In genomic region chr4:154358370-154358769, GRCm38 (mm10) we compare ENCODE assay signal across 21 mouse cellular contexts. TPM values are rescaled to one million over a fixed set of nuclear protein-coding genes. Genes with fewer than 3 reads are reported as not detected.
A peak's percentile ranks its signal among the peaks of the same experiment; 100 is the strongest.
DNase-seq lines count a peak whose midpoint lies in the region; ATAC-seq and TF ChIP-seq lines count a peak whose summit lies in the region.
"Had no signal": no experiment of that assay in that cellular context is flagged by ENCODE, and none has a peak within 500 bp of the region (broad histone marks: within the 10 kb centered on the region; RNA-seq: fewer than 3 reads in every experiment).

No protein-coding gene starts in this region.

- H3K9ac ChIP-seq in heart, embryonic 11.5 days (ENCODE audit: low read depth, low read length) = peak overlapping the region; percentile 6; the same call in 1 of the 2 replicates
- H3K9ac ChIP-seq in lung, embryonic 16.5 days (ENCODE audit: low read length) = no peak overlapping the region
- H3K9ac ChIP-seq in heart, embryonic 15.5 days = no peak overlapping the region
- H3K9ac ChIP-seq: embryonic facial prominence, embryonic 15.5 days; forebrain, embryonic 12.5 days; limb, embryonic 13.5 days; liver, embryonic 15.5 days had no signal

- no peak for TF ChIP-seq POLR2A in small intestine, adult 2 months (IDR thresholded peaks at IDR 0.05; ENCODE audit: low read depth, low read length)

- H3K27ac ChIP-seq in heart, embryonic 11.5 days (ENCODE audit: low read depth, low read length) = peak overlapping the region; percentile 62
- H3K27ac ChIP-seq in lung, embryonic 16.5 days (ENCODE audit: low read length) = peak overlapping the region; percentile 93
- peak overlapping the region; percentile 81 for H3K27ac ChIP-seq in heart, embryonic 15.5 days
- H3K27ac ChIP-seq in small intestine, adult 2 months (ENCODE audit: insufficient read depth, low read depth, low read length) = peak overlapping the region; percentile 85
- H3K27ac ChIP-seq: embryonic facial prominence, embryonic 15.5 days; forebrain, embryonic 12.5 days; left cerebral cortex, adult 2 months; limb, embryonic 13.5 days; liver, embryonic 15.5 days had no signal

- no peak for DNase-seq in heart, postnatal 14 days
- DNase-seq in lung, postnatal 36 days = no peak
- no peak for DNase-seq in embryo, embryonic 11 days
- no peak for DNase-seq in embryo, embryonic 10 days (ENCODE audit: low spot score)
- DNase-seq: adrenal gland, adult 2 months; cerebellum, adult 11-12 months; thymus, adult 2 months had no signal

- ATAC-seq in heart, embryonic 11.5 days (replicated peaks; ENCODE audit: insufficient number of reproducible peaks, low FRiP score, low TSS enrichment) = no peak
- ATAC-seq in lung, embryonic 16.5 days (ENCODE audit: low read depth) = no peak
- ATAC-seq in heart, embryonic 15.5 days (replicated peaks; ENCODE audit: insufficient number of reproducible peaks, insufficient read depth, low FRiP score, low read depth) = peak; percentile 38; the same call in 1 of the 2 replicates

- TF ChIP-seq CTCF in small intestine, adult 2 months (IDR thresholded peaks at IDR 0.05; ENCODE audit: extremely low read depth, insufficient read length, insufficient replicate concordance, low read depth, low read length) = no peak

- H3K9me3 ChIP-seq in heart, embryonic 11.5 days (replicated peaks; ENCODE audit: control insufficient read depth, low read length) = no peaks in the 10 kb centered on the region
- 0 out of 2 replicates have a peak, but pooled peaks cover 2% of the 10 kb centered on the region for H3K9me3 ChIP-seq in lung, embryonic 16.5 days (ENCODE audit: control insufficient read depth, low read length)
- H3K9me3 ChIP-seq in heart, embryonic 15.5 days (replicated peaks) = no peaks in the 10 kb centered on the region
- H3K9me3 ChIP-seq: embryonic facial prominence, embryonic 15.5 days; forebrain, embryonic 12.5 days; limb, embryonic 13.5 days; liver, embryonic 15.5 days had no signal

- H3K4me1 ChIP-seq in heart, embryonic 11.5 days (ENCODE audit: control insufficient read depth, insufficient read depth, low read length) = peaks cover 17% of the 10 kb centered on the region
- peaks cover 16% of the 10 kb centered on the region for H3K4me1 ChIP-seq in lung, embryonic 16.5 days (replicated peaks; ENCODE audit: control insufficient read depth, insufficient read depth, low read length)
- peaks cover 32% of the 10 kb centered on the region for H3K4me1 ChIP-seq in heart, embryonic 15.5 days (replicated peaks)
- H3K4me1 ChIP-seq in small intestine, adult 2 months (ENCODE audit: control insufficient read depth, insufficient read depth, insufficient read length, low read length) = peaks cover 19% of the 10 kb centered on the region; the same call in 1 of the 2 replicates
- H3K4me1 ChIP-seq: liver, embryonic 15.5 days had no signal

- H3K4me2 ChIP-seq in heart, embryonic 11.5 days = no peak overlapping the region; the same call in 1 of the 2 replicates
- H3K4me2 ChIP-seq in lung, embryonic 16.5 days (ENCODE audit: low read depth, low read length) = no peak overlapping the region
- H3K4me2 ChIP-seq in heart, embryonic 15.5 days = no peak overlapping the region
- H3K4me2 ChIP-seq: embryonic facial prominence, embryonic 15.5 days; forebrain, embryonic 12.5 days; limb, embryonic 13.5 days; liver, embryonic 15.5 days had no signal

- intact Hi-C loops in heart, postnatal 14 days (cut with DNase I) = no loop called here

- no peaks in the 10 kb centered on the region; the same call in 1 of the 2 replicates for H3K36me3 ChIP-seq in heart, embryonic 11.5 days (ENCODE audit: control insufficient read depth, insufficient read depth, low read length)
- H3K36me3 ChIP-seq in lung, embryonic 16.5 days (ENCODE audit: control insufficient read depth, insufficient read depth, low read length) = no peaks in the 10 kb centered on the region
- no peaks in the 10 kb centered on the region for H3K36me3 ChIP-seq in heart, embryonic 15.5 days
- no peaks in the 10 kb centered on the region for H3K36me3 ChIP-seq in small intestine, adult 2 months (ENCODE audit: control insufficient read depth, insufficient read depth, low read length)
- H3K36me3 ChIP-seq: embryonic facial prominence, embryonic 15.5 days; liver, embryonic 15.5 days had no signal

- 33% methylated on average over 5 of the region's 5 CpGs for WGBS in heart, embryonic 11.5 days (ENCODE audit: insufficient replicate concordance)
- 46% methylated on average over 5 of the region's 5 CpGs for WGBS in lung, embryonic 16.5 days
- 34% methylated on average over 5 of the region's 5 CpGs for WGBS in heart, embryonic 15.5 days
- WGBS in small intestine, adult 2 months = 23% methylated on average over 5 of the region's 5 CpGs

- peaks cover 1% of the 10 kb centered on the region for H3K27me3 ChIP-seq in heart, embryonic 11.5 days (ENCODE audit: control insufficient read depth, insufficient read depth, low read length)
- H3K27me3 ChIP-seq in lung, embryonic 16.5 days (ENCODE audit: control insufficient read depth, insufficient read depth, low read depth, low read length) = no peaks in the 10 kb centered on the region; the same call in 1 of the 2 replicates
- peaks cover 11% of the 10 kb centered on the region; the same call in 1 of the 2 replicates for H3K27me3 ChIP-seq in heart, embryonic 15.5 days
- H3K27me3 ChIP-seq in small intestine, adult 2 months (ENCODE audit: control insufficient read depth, insufficient read depth, low read length) = no peaks in the 10 kb centered on the region
- H3K27me3 ChIP-seq: limb, embryonic 13.5 days; liver, embryonic 15.5 days had no signal

- no peak overlapping the region for H3K4me3 ChIP-seq in heart, embryonic 11.5 days (ENCODE audit: low read depth, low read length)
- H3K4me3 ChIP-seq in lung, embryonic 16.5 days (ENCODE audit: low read length) = no peak overlapping the region
- H3K4me3 ChIP-seq in heart, embryonic 15.5 days = no peak overlapping the region
- H3K4me3 ChIP-seq in small intestine, adult 2 months (ENCODE audit: low read depth, low read length) = peak overlapping the region; percentile 43; the same call in 1 of the 2 replicates
- H3K4me3 ChIP-seq: embryonic facial prominence, embryonic 15.5 days; forebrain, embryonic 12.5 days; left cerebral cortex, adult 2 months; limb, embryonic 13.5 days; liver, embryonic 15.5 days had no signal

RNA-seq across cellular contexts. Expression of gene B230104I21Rik, which starts 22.4 kb away (rescaled TPM):
- polyA plus RNA-seq in heart, embryonic 11.5 days (2014; fragmentation: Nextera tagmentation; extraction: Ambion mirVana) = 0.24 TPM in 1 of 2 replicates, not detected in the other
- not detected for total RNA-seq in heart, postnatal 14 days (2021)
- polyA plus RNA-seq in lung, embryonic 16.5 days (2015; fragmentation: Nextera tagmentation; extraction: Ambion mirVana) = not detected in 2 replicates
- polyA plus RNA-seq in heart, embryonic 15.5 days (2015; fragmentation: Nextera tagmentation; extraction: Ambion mirVana) = not detected in 2 replicates
- polyA plus RNA-seq in small intestine, adult 2 months (2012; rRNA removed) = not detected in 2 replicates
- total RNA-seq: adrenal gland, adult 2 months; ES-E14; granulocyte monocyte progenitor cell, adult 5-6 weeks; left cerebral cortex, adult 2 months; megakaryocyte-erythroid progenitor cell, adult 5-6 weeks had no signal
- polyA plus RNA-seq: adrenal gland, adult 2 months; brain, embryonic 14.5 days; C2C12; embryonic facial prominence, embryonic 15.5 days; limb, embryonic 13.5 days; liver, embryonic 15.5 days; thymus, adult 2 months had no signal

RNA-seq across cellular contexts. Expression of gene Arhgef16, which starts 56.9 kb away (rescaled TPM):
- 1.1 and 1.5 TPM in 2 replicates for polyA plus RNA-seq in heart, embryonic 11.5 days (2014; fragmentation: Nextera tagmentation; extraction: Ambion mirVana)
- under 1 TPM; 0.65 to 0.71 TPM for total RNA-seq in heart, postnatal 14 days (2021)
- polyA plus RNA-seq in lung, embryonic 16.5 days (2015; fragmentation: Nextera tagmentation; extraction: Ambion mirVana) = 25.4 and 26.0 TPM in 2 replicates
- 1.8 and 5.7 TPM in 2 replicates for polyA plus RNA-seq in heart, embryonic 15.5 days (2015; fragmentation: Nextera tagmentation; extraction: Ambion mirVana)
- polyA plus RNA-seq in small intestine, adult 2 months (2012; rRNA removed) = 69.0 and 179 TPM in 2 replicates
- total RNA-seq: granulocyte monocyte progenitor cell, adult 5-6 weeks; megakaryocyte-erythroid progenitor cell, adult 5-6 weeks had no signal
- polyA plus RNA-seq: C2C12 had no signal
